Mouse (Mus musculus) neural tube, embryonic 14.5 days (tissue): Measurements from ENCODE around the gene Ier5l. TPM values are rescaled to one million over a fixed set of nuclear protein-coding genes. Genes with fewer than 3 reads are reported as not detected.

ENCODE experiments used
- ATAC-seq: fragments of 200-750 bp; cut with Nextera tagmentation; 2 replicates; pipeline ENCODE4 v1.8.0; 2017; ENCODE audit warnings: low read depth, mild to moderate bottlenecking, moderate TSS enrichment, moderate library complexity
- H3K27ac ChIP-seq: fragments of 300-500 bp; sonication (generic); 2 replicates; pipeline ENCODE4 v1.5.1; 2014; ENCODE audit warnings: low read depth, mild to moderate bottlenecking, control low read depth, low read length, moderate library complexity, mixed read lengths
- H3K27me3 ChIP-seq: fragments of 300-500 bp; sonication (generic); 2 replicates; pipeline ENCODE4 v1.6.1; 2014; ENCODE audit warnings: low read length; ENCODE audit not compliant: control insufficient read depth, insufficient read depth
- H3K36me3 ChIP-seq: fragments of 300-500 bp; sonication (generic); 2 replicates; pipeline ENCODE4 v1.6.1; 2014; ENCODE audit warnings: low read length, mixed read lengths; ENCODE audit not compliant: control insufficient read depth, insufficient read depth
- H3K4me1 ChIP-seq: fragments of 300-500 bp; sonication (generic); 2 replicates; pipeline ENCODE4 v1.6.1; 2014; ENCODE audit warnings: low read length; ENCODE audit not compliant: control insufficient read depth, insufficient read depth
- H3K4me2 ChIP-seq: fragments of 300-500 bp; sonication (generic); 2 replicates; pipeline ENCODE4 v1.6.1; 2014; ENCODE audit warnings: mild to moderate bottlenecking, low read depth, low read length, control low read depth
- H3K4me3 ChIP-seq: fragments of 300-500 bp; sonication (generic); 2 replicates; pipeline ENCODE4 v1.5.1; 2014; ENCODE audit warnings: low read depth, low read length, control low read depth, mixed read lengths
- H3K9ac ChIP-seq: fragments of 300-500 bp; sonication (generic); replicated peaks from 2 replicates; pipeline ENCODE4 v1.6.1; 2014; ENCODE audit warnings: low read depth, mild to moderate bottlenecking, control low read depth, low read length, mixed read lengths
- H3K9me3 ChIP-seq: fragments of 300-500 bp; sonication (generic); 2 replicates; pipeline ENCODE4 v1.6.1; 2016; ENCODE audit warnings: low read length; ENCODE audit not compliant: control insufficient read depth
- WGBS: fragments of 180-500 bp; shearing (Covaris S2); extraction: QIAGEN DNeasy Blood & Tissue Kit; methylation state at CpG from one replicate; pipeline ENCODE4 v1.1.7; 2014; 5-methylcytosine and 5-hydroxymethylcytosine counted together
- polyA plus RNA-seq: library from polyadenylated mRNA; unstranded; fragments of >200 nt; fragmentation: Nextera tagmentation; extraction: Ambion mirVana; gene quantifications from 2 replicates; pipeline ENCODE4 v1.2.1, GENCODE M21; 2014

The Ier5l gene
- polyA plus RNA-seq, 1 experiment from 2014 or later = 2.6 TPM

- Histone ChIP-seq H3K4me3 (peak overlapping the region; percentile 82), H3K4me1 (peaks cover 8% of the 10 kb centered on the region; the same call in 1 of the 2 replicates), H3K36me3 (no peaks in the 10 kb centered on the region), H3K27me3 (no peaks in the 10 kb centered on the region), H3K4me2 (peak overlapping the region; percentile 92), H3K9me3 (no peaks in the 10 kb centered on the region), H3K9ac (peak overlapping the region; percentile 90), H3K27ac (peak overlapping the region; percentile 75)
- WGBS = under 1% methylated on average over 59 of the region's 60 CpGs
- ATAC-seq = no peak
Observed at GRCm38 (mm10) chr2:30472731-30473351, 1.2 kb downstream of the Ier5l start.

- under 1% methylated on average over 47 of the region's 51 CpGs for WGBS
- Histone ChIP-seq H3K36me3 (no peaks in the 10 kb centered on the region), H3K4me2 (peak overlapping the region; percentile 92), H3K4me3 (peak overlapping the region; percentile 82), H3K9ac (peak overlapping the region; percentile 90), H3K27ac (peak overlapping the region; percentile 75), H3K9me3 (no peaks in the 10 kb centered on the region), H3K27me3 (no peaks in the 10 kb centered on the region), H3K4me1 (peaks cover 8% of the 10 kb centered on the region; the same call in 1 of the 2 replicates)
- no peak for ATAC-seq
Observed at GRCm38 (mm10) chr2:30471795-30472720, 2.0 kb downstream of the Ier5l start.

GRCm38 (mm10) chr2:30471051-30471450, 3.0 kb downstream of the Ier5l start:
- H3K4me3 ChIP-seq = peak overlapping the region; percentile 82; the same call in 1 of the 2 replicates
- H3K9me3 ChIP-seq = no peaks in the 10 kb centered on the region
- peaks cover 8% of the 10 kb centered on the region; the same call in 1 of the 2 replicates for H3K4me1 ChIP-seq
- H3K27ac ChIP-seq = no peak overlapping the region; the same call in 1 of the 2 replicates
- H3K4me2 ChIP-seq = peak overlapping the region; percentile 92
- 3% methylated on average over 8 of the region's 8 CpGs for whole genome bisulfite sequencing
- no peak for ATAC-seq
- H3K9ac ChIP-seq = no peak overlapping the region
- no peaks in the 10 kb centered on the region for H3K27me3 ChIP-seq
- no peaks in the 10 kb centered on the region for H3K36me3 ChIP-seq

GRCm38 (mm10) chr2:30470143-30470946, 3.7 kb downstream of the Ier5l start:
- Histone ChIP-seq H3K27ac (peak overlapping the region; percentile 58), H3K4me3 (peak overlapping the region; percentile 43), H3K9me3 (no peaks in the 10 kb centered on the region), H3K27me3 (no peaks in the 10 kb centered on the region), H3K36me3 (no peaks in the 10 kb centered on the region), H3K4me2 (peak overlapping the region; percentile 92), H3K4me1 (peaks cover 8% of the 10 kb centered on the region; the same call in 1 of the 2 replicates), H3K9ac (peak overlapping the region; percentile 63)
- under 1% methylated on average over 46 of the region's 46 CpGs for WGBS
- ATAC-seq = peak; percentile 14; the same call in 1 of the 2 replicates

- Histone ChIP-seq H3K27ac (peak overlapping the region; percentile 58), H3K4me2 (peak overlapping the region; percentile 92), H3K9ac (peak overlapping the region; percentile 63), H3K27me3 (no peaks in the 10 kb centered on the region), H3K9me3 (no peaks in the 10 kb centered on the region), H3K36me3 (no peaks in the 10 kb centered on the region), H3K4me1 (peaks cover 8% of the 10 kb centered on the region; the same call in 1 of the 2 replicates), H3K4me3 (peak overlapping the region; percentile 43)
- ATAC-seq = peak; percentile 15
- 0% methylated on average over 19 of the region's 19 CpGs for WGBS
Observed at GRCm38 (mm10) chr2:30469796-30470142, 4.2 kb downstream of the Ier5l start.

GRCm38 (mm10) chr2:30469009-30469408, 5.0 kb downstream of the Ier5l start:
- H3K9ac ChIP-seq = peak overlapping the region; percentile 63; the same call in 1 of the 2 replicates
- no peak for ATAC-seq
- peak overlapping the region; percentile 92; the same call in 1 of the 2 replicates for H3K4me2 ChIP-seq
- peaks cover 5% of the 10 kb centered on the region; the same call in 1 of the 2 replicates for H3K4me1 ChIP-seq
- 49% methylated on average over 6 of the region's 6 CpGs for WGBS
- H3K9me3 ChIP-seq = no peaks in the 10 kb centered on the region
- no peaks in the 10 kb centered on the region for H3K27me3 ChIP-seq
- no peaks in the 10 kb centered on the region for H3K36me3 ChIP-seq
- H3K27ac ChIP-seq = no peak overlapping the region
- no peak overlapping the region for H3K4me3 ChIP-seq

- H3K27me3 ChIP-seq = no peaks in the 10 kb centered on the region
- no peaks in the 10 kb centered on the region for H3K36me3 ChIP-seq
- no peak overlapping the region for H3K9ac ChIP-seq
- H3K9me3 ChIP-seq = no peaks in the 10 kb centered on the region
- WGBS = 74% methylated on average over 4 of the region's 4 CpGs
- ATAC-seq = no peak
- H3K4me1 ChIP-seq = peaks cover 7% of the 10 kb centered on the region; the same call in 1 of the 2 replicates
- no peak overlapping the region for H3K4me3 ChIP-seq
- no peak overlapping the region for H3K4me2 ChIP-seq
- H3K27ac ChIP-seq = no peak overlapping the region
Observed at GRCm38 (mm10) chr2:30466787-30467186, 7.2 kb downstream of the Ier5l start.

GRCm38 (mm10) chr2:30464411-30464810, 9.6 kb downstream of the Ier5l start:
- Histone ChIP-seq H3K4me1 (peaks cover 3% of the 10 kb centered on the region; the same call in 1 of the 2 replicates), H3K36me3 (no peaks in the 10 kb centered on the region), H3K27ac (no peak overlapping the region), H3K9me3 (no peaks in the 10 kb centered on the region), H3K4me2 (peak overlapping the region; percentile 31), H3K4me3 (no peak overlapping the region), H3K27me3 (no peaks in the 10 kb centered on the region), H3K9ac (no peak overlapping the region)
- 64% methylated on average over 5 of the region's 5 CpGs for WGBS
- no peak for ATAC-seq
